Mouse (Mus musculus): ENCODE results near the gene Cdiptos.

The Cdiptos gene

DNA sequence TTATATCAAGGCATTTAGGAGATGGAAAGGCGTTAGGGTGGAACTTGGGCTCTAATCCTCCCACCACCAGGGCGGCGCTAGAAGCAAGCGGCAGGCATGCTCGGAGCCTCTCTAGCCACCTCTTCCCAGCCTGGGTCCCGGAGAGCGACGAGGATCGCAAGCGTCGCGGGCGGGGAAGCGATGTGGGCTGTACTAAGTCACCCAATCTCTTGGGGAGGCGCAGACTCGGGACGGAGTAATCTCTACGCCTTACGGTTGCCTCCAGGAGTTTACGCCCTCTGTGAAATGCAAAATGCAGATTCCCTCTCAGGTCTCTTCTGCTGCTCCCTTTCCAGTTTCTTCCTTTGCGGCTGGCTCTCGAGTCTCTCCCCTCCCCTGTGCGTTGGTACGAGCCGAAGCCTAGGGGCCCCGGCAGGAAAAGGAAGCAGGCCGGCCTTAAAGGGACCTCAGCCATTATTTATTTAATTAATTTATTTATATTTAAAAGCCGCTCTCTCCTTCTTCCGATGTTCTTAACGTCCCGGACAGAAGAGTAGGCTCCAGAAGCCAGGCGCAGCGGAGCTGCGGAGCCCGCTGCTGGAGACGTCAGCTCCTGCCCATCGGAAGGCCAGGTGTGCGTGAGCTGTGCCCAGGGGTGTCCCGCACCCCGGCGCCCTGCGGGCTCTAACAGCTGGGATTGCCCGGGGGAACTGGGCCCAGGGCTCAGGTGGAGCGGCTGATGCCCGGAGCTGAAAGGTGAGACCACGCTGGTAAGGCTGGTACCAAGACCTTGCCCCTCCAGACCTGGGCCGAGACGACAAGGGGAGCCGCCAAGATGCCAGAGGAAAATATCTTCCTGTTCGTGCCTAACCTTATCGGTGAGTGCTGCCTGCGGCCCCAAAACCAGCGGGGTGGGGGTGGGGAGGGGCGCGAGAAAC, at the start of gene Cdiptos:
Cdiptos (minus strand) TSS at position 149 of the 917 bp plus-strand sequence.
- peak; percentile 96 for DNase-seq

DNA sequence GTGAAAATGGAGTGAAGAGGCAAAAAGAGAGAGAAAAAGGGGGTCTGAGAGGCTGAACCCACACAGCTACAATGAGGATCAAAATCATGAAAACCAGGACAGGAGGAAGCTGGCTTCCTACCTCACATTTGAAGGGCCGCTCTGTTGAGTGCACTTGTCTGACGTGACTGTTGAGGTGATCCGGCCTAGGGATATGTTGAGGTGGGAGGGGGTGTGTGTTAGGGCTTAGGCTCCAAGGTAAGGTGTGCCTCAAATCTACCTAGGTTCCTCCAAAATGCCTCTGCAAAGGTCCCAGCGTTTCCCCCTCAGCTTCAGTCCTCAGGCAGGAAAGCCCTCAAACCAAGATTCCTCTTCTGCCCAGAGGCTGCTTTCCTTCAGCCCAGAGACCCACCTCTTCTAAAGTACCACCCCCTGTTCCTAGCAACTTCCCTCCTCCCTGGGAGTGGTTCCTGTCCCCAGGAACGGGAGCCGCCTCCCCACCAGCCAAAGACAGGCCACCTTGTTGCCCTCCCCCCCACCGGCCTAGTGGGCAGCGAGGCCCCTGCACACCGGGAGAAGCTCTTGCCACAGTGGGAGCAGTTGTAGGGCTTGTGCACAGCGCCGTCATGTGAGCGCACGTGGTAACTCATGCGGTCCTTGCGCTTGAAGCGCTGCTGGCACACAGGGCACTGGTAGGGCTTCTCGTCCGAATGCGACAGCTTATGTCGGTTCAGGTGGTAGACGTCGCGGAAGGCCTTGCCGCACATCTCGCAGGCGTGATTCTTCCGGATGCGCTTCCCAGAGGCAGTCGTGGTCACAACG, 49.1 kb upstream of the Cdiptos start:
- DNase-seq: peak; percentile 93

DNA sequence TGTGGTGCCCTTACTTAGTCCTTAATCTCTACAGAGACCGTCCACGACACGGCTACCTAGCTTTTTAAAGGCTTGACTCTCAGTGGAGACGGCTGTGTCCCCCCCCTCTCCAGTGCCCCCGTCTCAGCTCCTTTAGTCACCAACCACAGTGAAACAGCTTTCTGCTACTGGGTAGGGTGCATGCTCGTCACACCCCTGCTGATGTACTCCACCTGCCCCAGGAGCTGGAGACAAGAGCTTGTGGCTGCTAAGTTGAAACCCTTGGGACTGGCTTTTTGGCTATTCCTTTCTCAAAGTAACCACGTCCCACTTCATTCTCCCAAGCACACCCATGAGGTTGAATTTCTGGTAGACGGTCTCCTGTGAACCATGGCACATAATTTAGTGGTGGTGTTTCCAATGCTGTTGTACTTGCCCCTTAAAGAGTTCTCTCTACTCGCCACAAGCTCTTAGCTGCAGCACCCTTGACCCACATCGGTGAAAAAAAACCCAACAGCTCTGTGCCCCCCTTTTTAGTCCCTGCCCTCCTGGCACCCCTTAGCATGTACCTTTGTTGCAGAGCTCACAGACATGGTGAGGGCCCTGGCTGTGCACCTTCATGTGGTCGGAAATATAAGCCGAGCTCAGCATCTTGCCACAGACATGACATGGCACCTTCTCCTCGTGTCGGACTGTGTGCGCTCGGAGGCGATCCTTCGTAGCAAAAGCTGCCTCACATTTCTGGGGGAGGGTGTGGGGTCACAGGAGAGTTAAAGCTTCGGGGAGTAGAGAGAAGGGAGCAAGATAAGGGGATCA, 48.2 kb upstream of the Cdiptos start:
- peak; percentile 67 for DNase-seq

DNA sequence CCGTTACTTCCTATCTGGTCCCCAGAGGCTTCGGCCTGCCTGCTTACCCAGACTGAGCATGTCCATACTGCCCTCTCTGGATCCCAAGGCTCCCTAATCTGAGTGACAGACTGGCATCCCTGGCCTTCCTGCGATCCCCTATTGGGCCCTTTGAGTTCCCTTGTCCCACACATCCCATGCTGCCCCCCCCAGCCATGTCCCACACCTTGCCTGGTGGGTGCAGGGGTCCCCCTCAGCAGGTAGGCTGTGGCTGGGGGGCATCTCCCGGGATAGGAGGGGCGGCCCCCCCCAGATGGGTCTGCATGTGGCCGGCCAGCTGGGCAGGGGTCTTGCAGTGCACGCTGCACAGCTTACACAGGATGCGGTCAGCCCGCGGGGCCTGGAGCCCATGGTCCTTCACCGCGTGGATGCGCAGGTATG, 47.4 kb upstream of the Cdiptos start:
- peak; percentile 80 for DNase-seq

DNA sequence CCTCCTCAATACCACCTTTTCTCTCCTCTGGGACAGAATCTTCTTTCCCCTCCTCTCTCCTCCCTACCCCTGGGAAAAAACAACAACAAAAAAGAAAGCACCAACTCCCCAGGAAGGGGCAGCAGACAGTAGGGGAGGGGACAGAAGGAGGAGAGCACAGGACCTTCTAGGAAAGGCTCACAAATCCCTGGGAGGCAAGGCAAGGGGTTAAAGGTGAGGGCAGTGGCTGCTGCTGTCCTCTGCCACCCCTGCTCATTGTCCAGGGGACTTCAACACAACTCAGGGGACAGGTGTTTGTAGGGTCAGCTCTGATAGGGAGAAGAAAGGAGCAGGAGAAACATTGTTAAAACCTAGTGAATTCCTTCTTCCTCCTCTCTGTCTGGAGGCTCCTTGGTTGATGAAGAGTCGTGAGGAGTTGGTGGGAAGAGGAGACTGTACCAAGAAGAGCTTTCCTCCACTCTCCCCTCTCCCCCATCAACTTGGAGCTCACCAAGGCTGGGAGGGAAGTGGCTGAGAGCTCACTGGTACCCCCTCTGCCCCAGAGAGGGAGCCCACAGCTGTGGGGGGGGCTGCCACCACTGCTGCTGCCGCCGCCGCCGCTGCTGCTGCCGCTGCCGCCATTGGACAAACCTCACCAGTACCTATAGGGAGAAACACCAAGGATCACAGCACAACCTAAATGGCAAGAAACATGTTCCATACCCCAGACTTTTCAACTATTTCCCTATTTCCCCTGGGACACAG, 46.8 kb upstream of the Cdiptos start:
- DNase-seq: peak; percentile 65

DNA sequence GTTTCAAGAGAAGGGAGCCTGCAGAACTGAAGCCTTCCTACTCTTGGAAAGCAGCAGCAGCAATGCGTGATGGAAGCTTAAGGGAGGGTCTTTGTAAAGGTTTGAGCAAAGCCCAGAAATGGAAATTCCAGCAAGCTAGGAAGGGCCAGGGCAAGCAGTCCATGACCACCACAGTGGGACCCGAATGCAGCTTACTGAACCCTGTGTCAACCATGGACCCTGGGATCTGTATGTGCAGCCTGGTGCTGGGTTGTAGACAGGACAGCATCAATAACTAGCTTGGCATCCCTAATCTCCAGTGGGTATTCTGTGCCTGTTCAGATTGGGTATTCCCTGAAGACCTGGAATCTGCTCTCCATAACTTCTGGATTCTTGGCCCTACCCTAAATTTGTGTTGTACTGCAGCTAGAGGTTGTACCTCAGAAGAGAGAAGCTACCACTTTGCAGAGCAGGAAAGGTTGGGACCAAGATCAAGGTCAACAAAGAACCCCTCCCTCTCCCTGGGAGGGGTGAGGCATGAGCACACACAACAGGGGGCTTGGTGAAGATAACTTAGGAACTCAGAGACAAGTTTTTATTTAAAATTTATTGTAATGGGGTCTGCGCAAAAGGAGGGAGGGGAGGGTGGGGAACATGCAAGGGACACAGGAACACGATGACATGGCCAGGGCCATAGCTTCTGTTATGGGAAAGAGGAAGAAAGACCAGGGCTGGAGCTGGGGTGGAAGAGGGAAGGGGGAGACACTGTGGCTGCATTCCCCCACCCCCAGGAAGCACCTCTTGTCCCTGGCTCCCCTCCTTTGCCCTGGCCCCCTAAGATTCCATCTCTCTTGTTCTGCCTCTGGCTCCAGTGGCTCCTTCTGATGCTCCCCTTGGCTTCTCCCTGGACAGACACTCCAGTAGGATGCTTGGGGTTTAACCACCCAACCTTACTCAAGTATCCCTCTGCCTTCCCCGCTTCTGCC, 45.9 kb upstream of the Cdiptos start:
- peak; percentile 62 for DNase-seq

DNA sequence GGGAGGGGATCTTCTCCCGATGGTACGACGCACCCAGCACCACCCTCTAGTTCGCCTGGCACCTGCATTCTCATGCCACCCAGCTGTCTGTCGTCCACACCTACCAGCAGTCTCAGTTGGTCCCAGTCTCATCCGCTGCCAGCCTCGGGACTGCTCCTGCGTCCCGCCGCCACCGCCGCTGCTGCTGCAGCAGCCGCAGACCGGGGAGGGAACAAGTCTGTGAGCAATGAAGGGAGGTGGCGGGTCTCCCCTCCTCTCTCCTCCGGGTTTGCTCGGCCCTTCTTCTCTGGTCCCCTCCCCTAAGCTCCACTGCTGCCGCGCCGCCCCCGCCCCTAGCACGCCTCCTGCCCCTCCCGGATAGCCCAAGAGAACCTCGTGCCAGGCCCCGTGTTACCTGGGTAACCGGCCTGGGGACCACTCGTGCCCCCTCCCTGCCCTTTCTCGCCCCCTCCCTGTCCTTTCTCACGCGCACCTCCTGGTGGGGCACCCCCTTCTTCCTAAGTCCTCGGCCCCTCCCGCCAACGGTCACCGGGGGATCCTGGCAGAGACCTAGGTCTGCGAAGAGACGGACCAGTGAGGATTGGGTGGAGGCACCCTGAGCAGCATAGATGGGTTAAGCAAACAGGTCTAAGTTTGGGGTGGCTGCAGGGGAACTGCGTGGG, 45.1 kb upstream of the Cdiptos start, which contains the start of the genes Gm42742 and Prrt2:
Gm42742 (minus strand) TSS at position 197 of the 662 bp plus-strand sequence.
Prrt2 (minus strand) TSS at position 311 of the 662 bp plus-strand sequence.
- peak; percentile 87 for DNase-seq

DNA sequence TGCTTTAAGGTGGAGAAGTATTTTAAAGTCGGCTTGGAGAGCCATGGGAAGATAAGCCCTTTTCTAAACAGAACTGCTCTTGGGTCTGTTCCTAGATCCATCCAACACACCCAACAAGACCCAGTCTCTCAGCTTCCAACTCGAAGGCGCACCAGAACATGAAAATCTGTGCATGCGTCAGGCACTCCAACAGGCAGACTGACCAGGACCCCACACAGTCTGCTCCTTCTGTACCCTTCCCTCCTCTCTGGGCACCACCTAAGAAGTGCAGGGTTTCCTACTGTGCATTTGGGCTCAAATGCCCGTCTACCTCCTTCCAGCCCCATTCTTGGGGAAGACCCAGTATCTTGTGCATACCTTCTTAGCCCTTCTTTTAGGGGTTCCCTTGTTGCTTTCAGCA, 44.6 kb upstream of the Cdiptos start:
- DNase-seq: no peak

DNA sequence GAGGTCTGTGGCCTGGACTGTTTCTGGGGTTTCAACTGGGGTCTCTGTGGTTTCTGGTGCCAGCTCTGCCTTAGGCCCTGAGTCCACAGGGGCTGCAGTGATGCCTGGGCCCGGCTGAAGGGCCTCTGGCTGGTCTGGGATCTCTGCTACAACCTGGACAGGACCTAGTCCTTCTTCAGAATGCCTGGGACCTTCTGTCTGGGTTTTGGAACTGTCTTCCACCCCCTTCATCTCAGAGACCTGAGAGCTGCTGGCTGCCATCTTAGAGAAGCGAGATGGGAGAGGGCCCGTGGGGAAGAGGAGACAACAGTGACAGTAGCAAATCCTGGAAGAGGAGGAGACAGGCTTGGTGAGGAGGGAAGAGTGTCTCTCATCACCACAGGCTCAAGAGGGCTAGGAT, 44.1 kb upstream of the Cdiptos start:
- DNase-seq: peak; percentile 67

DNA sequence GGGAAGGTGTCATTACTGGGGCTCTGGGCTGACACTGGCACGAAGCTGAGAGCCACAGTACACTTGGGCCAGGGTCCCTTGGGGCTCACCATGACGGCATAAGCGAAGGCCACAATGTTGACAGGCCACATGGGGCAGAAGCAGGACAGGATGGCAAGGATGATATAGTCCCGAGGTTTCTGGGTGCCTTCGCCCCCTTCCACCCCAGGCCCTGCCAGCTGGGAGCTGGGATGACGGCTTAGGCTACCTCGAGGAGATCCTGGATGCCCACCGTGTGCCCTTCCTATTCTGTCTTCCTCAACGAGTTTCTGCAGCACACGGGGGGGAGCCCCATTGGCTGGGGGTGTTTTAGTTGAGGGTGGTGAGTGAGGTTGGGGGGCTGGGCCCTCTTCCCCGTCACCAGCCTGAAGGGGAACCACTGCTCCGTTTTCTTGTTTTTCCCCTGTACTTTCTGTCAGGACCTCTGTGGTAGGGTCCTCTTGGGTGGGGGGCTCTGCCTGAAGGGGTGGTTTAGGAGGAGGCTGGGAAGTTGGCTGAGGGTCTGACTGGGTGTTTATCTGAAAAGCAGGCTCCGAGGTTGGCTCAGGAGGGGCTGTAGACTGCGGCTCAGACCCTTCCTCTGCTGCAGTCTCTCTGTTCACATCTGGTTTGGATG, 43.5 kb upstream of the Cdiptos start:
- peak; percentile 73 for DNase-seq

DNA sequence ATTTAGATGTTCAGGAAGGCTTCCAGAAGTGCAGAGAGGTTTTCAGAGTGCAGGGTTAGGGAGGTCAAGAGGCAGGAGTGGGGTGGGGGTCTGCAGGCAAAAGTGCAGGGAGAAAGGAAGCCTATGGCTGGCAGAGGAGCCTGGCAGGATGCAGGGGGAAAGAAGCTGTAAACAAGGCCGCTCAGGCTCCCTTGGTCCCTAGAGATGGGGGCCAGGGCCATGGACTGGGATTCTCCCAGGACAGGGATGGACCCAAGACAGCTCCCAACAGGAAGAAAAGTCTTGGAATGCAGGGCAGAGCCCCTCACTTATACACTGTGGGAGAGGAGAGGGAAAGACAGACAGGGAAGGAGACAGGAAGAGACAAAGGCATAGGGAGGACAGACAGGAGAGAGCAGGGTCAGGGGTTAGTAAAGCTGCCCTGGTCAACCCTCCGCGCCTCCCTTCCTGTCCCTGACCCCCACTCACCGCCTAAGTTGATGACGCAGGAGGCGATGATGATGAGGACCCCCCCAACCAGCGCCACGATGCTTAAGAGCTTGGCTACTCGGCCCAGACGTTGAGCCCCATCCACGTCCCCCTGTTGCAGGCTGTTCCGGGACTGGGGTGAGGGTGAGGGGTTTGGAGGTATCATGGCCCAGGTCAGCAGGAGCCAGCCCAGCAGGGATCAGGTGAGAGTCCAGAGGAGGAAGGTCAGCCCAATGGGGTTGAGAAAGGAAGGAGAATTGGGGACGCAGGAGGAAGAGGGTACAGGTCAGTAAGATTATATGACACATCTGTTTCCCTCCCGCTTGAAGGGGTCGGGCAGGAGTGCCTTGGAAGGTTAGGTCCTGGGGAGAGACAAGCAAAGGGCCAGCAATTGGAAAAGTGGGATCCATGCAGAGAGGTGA, 42.8 kb upstream of the Cdiptos start:
- DNase-seq: peak; percentile 71

DNA sequence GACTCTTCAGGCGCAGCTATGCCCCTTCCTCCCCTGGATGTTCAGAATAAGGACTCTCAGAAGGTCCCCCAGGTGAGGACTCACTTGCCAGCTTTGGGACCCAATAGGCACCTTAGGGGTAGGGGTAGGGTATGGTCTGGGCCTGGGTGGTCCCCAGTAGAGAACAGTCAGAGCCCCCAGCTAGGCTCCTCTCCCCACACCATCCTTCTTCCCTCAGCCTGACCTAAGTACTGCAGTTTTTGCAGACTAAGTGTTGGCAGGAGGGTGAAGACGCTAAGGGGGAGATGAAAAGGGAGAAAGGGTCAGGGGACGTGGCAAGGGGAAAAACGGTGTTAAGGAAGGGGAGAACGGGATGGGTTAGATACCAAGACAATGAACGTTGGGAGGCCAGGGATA, 42.0 kb upstream of the Cdiptos start:
- DNase-seq: peak; percentile 68

DNA sequence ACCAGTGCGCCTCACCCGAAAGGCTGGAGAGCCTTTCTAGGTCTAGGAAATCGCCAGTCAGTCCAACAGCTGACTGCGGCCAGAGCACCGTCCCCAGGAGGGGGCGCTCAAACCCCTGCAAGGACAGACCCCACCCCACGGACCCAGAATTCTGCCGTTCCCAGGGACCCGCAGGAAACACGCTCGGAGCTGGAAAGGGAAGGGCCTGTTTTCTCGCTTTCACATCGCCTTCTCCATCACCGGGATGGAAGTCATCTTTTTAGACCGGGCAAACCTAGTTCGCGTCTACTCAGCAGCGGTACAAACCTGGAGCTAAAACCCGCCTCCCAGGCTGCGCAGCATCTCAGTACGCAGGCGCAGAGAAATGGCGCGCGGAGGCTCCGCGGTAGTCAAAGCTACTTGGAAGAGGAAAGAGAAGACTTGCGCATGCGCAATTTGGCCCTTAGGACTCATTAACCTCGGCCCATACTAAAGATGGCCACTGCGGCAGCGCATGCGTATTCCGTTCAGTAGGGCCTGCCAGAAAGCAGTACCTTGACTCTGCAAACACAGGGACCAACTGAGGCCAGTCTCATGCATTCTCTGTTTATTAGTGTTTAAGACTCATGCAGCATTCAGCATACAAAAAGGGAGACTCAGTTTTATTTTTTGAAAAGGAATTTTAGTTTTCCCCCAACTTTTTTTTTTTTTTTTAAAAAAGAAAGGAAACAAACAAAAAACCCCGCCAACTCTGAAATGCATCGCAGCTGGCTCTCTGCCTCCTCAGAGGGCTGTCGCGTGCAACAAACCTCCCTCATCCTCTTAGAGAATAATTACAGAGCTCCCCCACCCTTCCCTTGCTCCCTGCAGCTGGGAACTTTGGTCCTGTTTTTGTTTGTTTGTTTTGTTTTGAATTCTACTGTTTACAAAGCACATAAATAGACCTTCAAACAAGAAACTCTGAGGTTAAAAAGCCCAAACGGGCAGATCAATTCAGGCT, 41.4 kb upstream of the Cdiptos start, which contains the start of gene Pagr1a:
Pagr1a (minus strand) TSS at position 382 of the 979 bp plus-strand sequence.
- DNase-seq: peak; percentile 99

DNA sequence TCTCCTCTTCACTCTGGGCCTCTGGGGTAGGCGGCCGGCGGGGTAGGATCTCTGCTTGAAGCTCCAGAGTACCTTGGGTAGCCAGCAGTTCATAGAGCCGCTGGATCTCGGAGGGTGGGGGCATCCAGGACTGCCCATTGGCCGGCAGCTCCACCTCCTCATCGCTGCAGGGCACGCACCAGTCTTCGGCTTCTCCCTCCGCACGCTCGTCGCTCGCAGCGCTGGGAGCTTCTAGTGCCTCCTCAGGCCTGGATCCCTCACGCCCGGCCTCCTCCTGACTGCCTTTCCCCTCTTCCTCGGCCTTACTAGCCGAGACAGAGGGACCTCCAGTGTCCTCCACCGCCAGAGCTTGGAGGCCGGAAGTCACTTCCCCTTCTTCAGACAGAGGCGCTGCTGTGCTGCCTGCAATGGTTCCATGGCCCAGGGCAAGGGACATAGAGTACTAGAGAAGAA, 40.6 kb upstream of the Cdiptos start:
- DNase-seq: no peak

DNA sequence TGATC, 40.4 kb upstream of the Cdiptos start, which contains the start of gene Pagr1b:
Pagr1b (minus strand) TSS at position 4 of the 5 bp plus-strand sequence.
- DNase-seq: no peak

DNA sequence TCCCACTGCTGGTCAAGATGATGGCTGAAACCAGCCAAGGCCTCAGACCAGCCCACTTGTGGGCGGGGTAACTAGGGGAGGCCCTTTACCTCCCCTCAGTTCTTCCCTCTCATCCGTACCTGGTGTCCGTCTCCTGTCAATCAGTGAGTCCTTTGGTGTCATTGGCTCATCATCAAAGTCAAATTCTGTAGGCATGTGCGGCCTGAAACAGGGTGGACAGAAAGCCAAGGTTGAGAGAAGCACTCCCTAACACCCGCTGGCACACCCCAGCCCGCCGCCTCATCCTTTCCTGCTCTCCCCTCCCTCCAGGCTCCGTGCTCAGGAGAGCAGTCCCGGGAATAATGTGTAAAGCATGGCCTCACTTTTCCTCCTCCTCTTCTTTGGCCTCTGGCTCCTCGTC, 40.2 kb upstream of the Cdiptos start:
- peak; percentile 87 for DNase-seq

DNA sequence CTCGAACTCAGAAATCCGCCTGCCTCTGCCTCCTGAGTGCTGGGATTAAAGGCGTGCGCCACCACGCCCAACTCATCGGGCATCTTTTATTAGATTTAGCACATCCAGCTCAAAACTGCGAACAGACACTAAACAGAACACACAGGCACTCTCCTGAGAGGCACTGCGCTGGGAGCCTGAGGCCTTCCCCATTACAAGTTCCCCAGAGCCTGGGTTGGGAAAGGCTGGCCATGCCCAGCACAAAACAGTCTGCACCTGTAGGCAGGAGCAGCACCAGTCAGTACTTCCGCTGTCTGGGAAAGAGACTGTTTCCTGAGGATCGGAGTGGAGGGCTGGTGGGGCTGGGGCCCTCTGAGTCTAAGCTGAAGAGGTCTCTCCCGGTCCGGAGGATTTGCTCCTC, 39.1 kb upstream of the Cdiptos start:
- DNase-seq: no peak

DNA sequence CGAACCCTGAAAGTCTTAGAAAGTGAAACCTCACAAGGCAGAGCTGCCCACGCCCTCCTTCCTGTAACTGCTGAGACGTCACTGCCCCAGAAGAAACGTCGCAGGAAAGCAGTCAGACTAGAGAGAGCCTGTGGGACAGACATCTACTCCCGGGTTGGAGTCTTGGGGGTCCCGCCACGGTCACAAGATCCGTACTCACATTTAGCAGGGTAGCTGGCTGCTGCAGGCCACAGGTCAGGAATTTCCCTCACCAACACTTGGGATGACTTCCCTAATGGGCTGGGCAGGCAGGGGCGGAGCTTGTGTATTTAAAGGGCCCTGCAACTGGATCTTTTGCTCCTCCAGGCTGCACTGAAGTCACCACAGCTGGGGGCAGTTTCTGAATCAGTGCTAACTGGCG, 38.4 kb upstream of the Cdiptos start, which contains the start of gene Mvp:
Mvp (minus strand) TSS at position 302 of the 400 bp plus-strand sequence.
- DNase-seq: peak; percentile 79
